Mouse (Mus musculus) ES-E14 (cell line): Measurements from ENCODE around the gene Nfic. TPM values are rescaled to one million over a fixed set of nuclear protein-coding genes. Genes with fewer than 3 reads are reported as not detected.
"Not testable (repeated sequence)": the region's sequence is repeated elsewhere in the genome, so short reads cannot be mapped to it uniquely, and the experiment has no call there.

Source experiments
- DNase-seq: peaks from one replicate; pipeline ENCODE4 v3.0.0-alpha.2; 2013; ENCODE audit warnings: low read depth, low spot score
- H3K27ac ChIP-seq: 2 replicates; pipeline ENCODE4 v1.5.1; 2012; ENCODE audit warnings: low read depth, mild to moderate bottlenecking, low read length, moderate library complexity, mixed read lengths; ENCODE audit not compliant: poor library complexity, insufficient read depth, severe bottlenecking
- H3K36me3 ChIP-seq: 2 replicates; pipeline ENCODE4 v1.6.1; 2012; ENCODE audit warnings: mild to moderate bottlenecking, low read length, moderate library complexity, mixed read lengths; ENCODE audit not compliant: control insufficient read depth, poor library complexity, insufficient read depth, severe bottlenecking
- H3K4me1 ChIP-seq, 2 experiments: fragments of 150-350 bp in 1 of 2; sonication (generic) in 1 of 2; 2 replicates each; pipeline ENCODE4 v1.6.1; 2012; ENCODE audit warnings: low read length in 2 of 2, mild to moderate bottlenecking in 1 of 2, mixed read lengths in 1 of 2; ENCODE audit not compliant: control insufficient read depth in 2 of 2, insufficient read depth in 2 of 2, poor library complexity in 1 of 2
- H3K4me3 ChIP-seq, 2 experiments: fragments of 150-350 bp in 1 of 2; sonication (generic) in 1 of 2; 2 replicates each; pipeline ENCODE4 v1.5.1; 2012; ENCODE audit warnings: low read length in 2 of 2, low read depth in 1 of 2, mild to moderate bottlenecking in 1 of 2, mixed read lengths in 1 of 2; ENCODE audit not compliant: insufficient read depth in 1 of 2, poor library complexity in 1 of 2, severe bottlenecking in 1 of 2
- H3K9ac ChIP-seq: 2 replicates; pipeline ENCODE4 v1.6.1; 2012; ENCODE audit warnings: low read depth, mild to moderate bottlenecking, low read length, mixed read lengths; ENCODE audit not compliant: poor library complexity, insufficient read depth, severe bottlenecking
- H3K9me3 ChIP-seq: fragments of 150-350 bp; sonication (generic); 2 replicates; pipeline ENCODE4 v1.6.1; 2012; ENCODE audit warnings: low read depth, mild to moderate bottlenecking, low read length; ENCODE audit not compliant: control insufficient read depth, insufficient read depth
- CHD2 ChIP-seq: IDR thresholded peaks from 2 replicates; pipeline ENCODE4 v1.6.1; 2014; ENCODE audit warnings: mild to moderate bottlenecking, low read depth, low read length, inconsistent platforms
- HCFC1 ChIP-seq: IDR thresholded peaks from 2 replicates; pipeline ENCODE4 v1.6.1; 2012; ENCODE audit warnings: low read length, inconsistent platforms, borderline replicate concordance; ENCODE audit not compliant: insufficient read depth
- MAFK ChIP-seq: IDR thresholded peaks from 2 replicates; pipeline ENCODE4 v1.6.1; 2014; ENCODE audit warnings: mild to moderate bottlenecking, low read depth, low read length, inconsistent platforms; ENCODE audit not compliant: insufficient read depth
- ZC3H11A ChIP-seq: IDR thresholded peaks from 2 replicates; pipeline ENCODE4 v1.6.1; 2012; ENCODE audit warnings: low read depth, mild to moderate bottlenecking, inconsistent platforms, low read length, borderline replicate concordance
- ZNF384 ChIP-seq: IDR thresholded peaks from 2 replicates; pipeline ENCODE4 v1.6.1; 2012; ENCODE audit warnings: low read depth, low read length, inconsistent platforms
- in situ Hi-C, 2 experiments: fragments of 600-800 bp; cut with MboI; formaldehyde crosslinking; loops; one replicate each; pipeline ENCODE4 v1.15.1; 2025; ENCODE audit warnings: low sequenced_read_pairs in 2 of 2, inconsistent platforms in 1 of 2; ENCODE audit not compliant: unreplicated experiment in 2 of 2
- total RNA-seq: library from RNA; depleted of rRNA; stranded (reverse); fragments of 300-350 nt; gene quantifications from 2 replicates; pipeline ENCODE4 v1.2.3, GENCODE M21; 2012

The Nfic gene
- total RNA-seq, 1 experiment: 4.9 TPM

DNA sequence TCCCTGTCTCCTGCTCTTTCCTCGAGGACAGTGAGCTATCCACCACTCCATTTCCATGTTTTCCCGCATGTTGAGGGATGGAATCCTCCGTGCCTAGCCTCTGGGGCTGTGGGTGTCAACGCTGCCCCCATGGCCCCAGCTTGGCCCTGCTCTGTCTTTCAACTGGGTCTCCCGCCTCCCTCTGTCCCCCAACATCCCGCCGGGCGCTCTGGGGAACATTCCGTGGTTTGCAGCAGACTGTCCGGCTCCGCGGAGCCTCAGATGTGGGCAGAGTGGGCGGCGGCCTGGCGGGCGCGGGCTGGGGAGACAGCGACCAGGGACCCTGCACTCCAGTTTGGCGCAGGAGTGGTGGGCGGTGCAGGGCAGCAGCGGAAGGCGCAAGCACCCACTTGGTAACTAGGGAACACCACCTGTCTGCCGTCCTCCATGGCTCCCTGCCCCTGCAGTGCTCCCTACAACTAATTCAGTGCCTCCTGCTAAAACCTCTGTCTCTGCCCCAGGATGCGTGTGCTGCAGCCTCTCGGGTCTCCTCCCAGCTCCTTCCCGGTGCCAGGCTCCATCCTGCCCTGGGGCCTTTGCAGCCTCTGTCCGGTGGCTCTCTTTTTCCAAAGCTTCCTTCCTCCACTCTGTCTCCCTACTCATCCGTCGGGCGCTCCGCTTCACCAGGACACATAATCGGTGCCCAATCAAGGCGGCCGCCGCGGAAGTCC is 3.0 kb downstream of the Nfic start:
- Histone ChIP-seq H3K4me3 (peak overlapping the region; percentile 28 to 47; a peak in 3 of 4 replicates), H3K9ac (no peak overlapping the region), H3K9me3 (no peaks in the 10 kb centered on the region), H3K36me3 (no peaks in the 10 kb centered on the region), H3K4me1 (no peaks in the 10 kb centered on the region; a peak in 2 of 4 replicates), H3K27ac (no peak overlapping the region)
- DNase-seq: no peak
- in situ Hi-C loops: loop anchor here in 1 of 2 experiments (5.0 kb wide), 1 partner anchor 55 kb away; no protein-coding TSS in a partner anchor
- TF ChIP-seq ZNF384 (no peak), HCFC1 (no peak), ZC3H11A (no peak), MAFK (no peak), CHD2 (no peak)

DNA sequence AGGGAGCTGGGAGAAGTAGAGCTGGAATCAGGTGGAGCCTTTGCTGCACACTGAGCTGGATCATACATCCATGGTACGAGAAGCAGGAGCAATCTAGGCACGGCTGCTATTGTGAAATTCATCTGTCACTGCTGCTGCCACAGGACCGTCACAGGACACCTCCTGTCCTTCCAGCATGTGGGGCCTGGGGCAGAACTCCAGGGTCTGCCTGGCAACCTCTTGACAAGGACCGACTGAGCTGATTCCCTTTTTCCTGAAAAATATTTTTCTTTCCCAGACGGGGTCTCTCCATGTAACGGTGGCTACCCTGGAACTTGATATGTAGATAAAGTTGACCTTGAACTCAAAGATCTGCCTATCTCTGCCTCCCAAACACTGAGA is 4.1 kb downstream of the Nfic start:
- no peak overlapping the region for H3K9ac ChIP-seq

DNA sequence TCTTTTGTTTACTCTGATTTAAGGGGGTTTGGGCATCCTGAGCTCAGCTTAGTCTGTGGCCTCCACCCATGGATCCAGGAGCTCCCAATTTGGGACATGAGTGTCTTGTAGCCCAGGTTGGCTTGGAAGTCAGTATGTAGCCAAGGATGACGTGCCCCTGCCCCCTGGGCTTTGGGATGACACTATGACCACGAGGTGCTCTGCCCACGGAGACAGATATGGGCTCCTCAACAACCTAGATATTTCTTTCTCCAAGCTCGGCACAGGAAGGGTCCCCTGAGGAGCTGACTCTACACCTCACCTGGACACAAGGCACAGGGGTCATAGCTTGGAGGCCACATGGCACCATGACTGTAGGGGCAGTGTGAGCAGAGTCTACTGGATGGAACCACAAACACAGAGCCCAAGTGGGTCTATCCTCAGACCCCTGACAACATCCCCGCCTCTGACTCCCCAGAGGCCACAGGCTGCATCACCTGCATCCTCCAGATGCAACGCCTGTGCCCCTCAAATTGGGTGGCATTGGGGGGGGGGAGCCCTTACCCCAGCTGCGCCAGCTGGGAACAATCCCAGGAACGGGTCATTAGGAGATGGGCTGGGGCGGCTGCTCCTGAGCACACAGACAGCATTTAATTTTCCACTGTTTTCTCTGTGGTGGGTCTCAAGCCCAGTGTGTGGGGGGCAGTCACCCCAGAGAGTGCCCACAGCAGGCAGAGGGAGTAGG is 4.6 kb downstream of the Nfic start:
- Histone ChIP-seq H3K9ac (no peak overlapping the region), H3K4me3 (no peak overlapping the region), H3K4me1 (no peaks in the 10 kb centered on the region; a peak in 2 of 4 replicates), H3K36me3 (no peaks in the 10 kb centered on the region), H3K27ac (no peak overlapping the region), H3K9me3 (no peaks in the 10 kb centered on the region)
- DNase-seq: no peak
- in situ Hi-C loops: loop anchor here in 1 of 2 experiments (5.0 kb wide), 1 partner anchor 54 kb away; no protein-coding TSS in a partner anchor
- no peak for TF ChIP-seq CHD2
- TF ChIP-seq MAFK: no peak
- no peak for TF ChIP-seq ZC3H11A
- no peak for TF ChIP-seq HCFC1
- no peak for TF ChIP-seq ZNF384

More for the DNA sequence above, 4.1 kb downstream of the Nfic start:
- Histone ChIP-seq H3K9me3 (no peaks in the 10 kb centered on the region), H3K36me3 (no peaks in the 10 kb centered on the region), H3K4me1 (no peaks in the 10 kb centered on the region; a peak in 2 of 4 replicates), H3K27ac (no peak overlapping the region), H3K4me3 (no peak overlapping the region)
- TF ChIP-seq ZC3H11A: no peak
- no peak for TF ChIP-seq ZNF384
- TF ChIP-seq MAFK: no peak
- no peak for TF ChIP-seq HCFC1
- no peak for TF ChIP-seq CHD2
- no peak for DNase-seq
- in situ Hi-C loops: loop anchor here in 1 of 2 experiments (5.0 kb wide), 1 partner anchor 54 kb away; no protein-coding TSS in a partner anchor

DNA sequence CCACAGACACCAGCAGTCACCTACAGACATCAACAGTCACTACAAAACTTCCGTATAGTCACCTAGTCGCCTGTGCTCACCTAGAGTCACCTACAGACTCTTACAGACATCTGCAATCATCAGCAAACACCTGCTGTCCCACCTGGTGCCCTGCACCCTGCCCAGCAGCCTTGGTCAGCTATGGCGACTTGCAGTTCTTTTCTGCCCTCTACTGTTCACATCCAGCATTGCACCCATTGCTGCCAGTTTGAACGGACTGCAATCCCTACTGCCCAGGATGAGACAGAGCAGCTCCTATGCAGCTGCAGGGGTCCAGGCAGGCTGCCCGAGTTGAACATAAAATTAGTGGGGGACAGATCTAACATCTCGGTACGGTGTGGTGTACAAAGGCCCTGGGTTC is 5.3 kb downstream of the Nfic start:
- in situ Hi-C loops: loop anchor here in 1 of 2 experiments (5.0 kb wide), 1 partner anchor 53 kb away; no protein-coding TSS in a partner anchor
- no peak overlapping the region for H3K9ac ChIP-seq
- TF ChIP-seq MAFK (no peak), ZC3H11A (peak; percentile 79)

DNA sequence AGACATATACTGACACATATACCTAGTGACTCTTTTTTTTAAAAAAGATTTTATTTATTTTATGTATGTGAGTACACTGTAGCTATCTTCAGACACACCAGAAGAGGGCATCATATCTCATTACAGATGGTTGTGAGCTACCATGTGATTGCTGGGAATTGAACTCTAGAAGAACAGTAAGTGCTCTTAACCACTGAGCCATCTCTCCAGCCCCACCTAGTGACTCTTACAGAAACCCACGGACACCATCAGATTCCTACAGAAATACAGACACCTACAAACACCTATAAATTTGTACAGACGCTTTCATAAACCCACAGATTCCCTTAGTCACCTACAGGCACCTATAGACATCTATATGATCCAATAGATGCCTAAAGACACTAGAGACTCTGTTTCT is 9.9 kb downstream of the Nfic start:
- in situ Hi-C loops, H3K27ac ChIP-seq, H3K9ac ChIP-seq, H3K9me3 ChIP-seq, DNase-seq, H3K4me3 ChIP-seq, H3K36me3 ChIP-seq, H3K4me1 ChIP-seq: not testable (repeated sequence)

More for the DNA sequence above, 5.3 kb downstream of the Nfic start:
- DNase-seq: peak; percentile 75
- Histone ChIP-seq H3K27ac (no peak overlapping the region), H3K36me3 (no peaks in the 10 kb centered on the region), H3K4me3 (no peak overlapping the region), H3K4me1 (no peaks in the 10 kb centered on the region; a peak in 2 of 4 replicates), H3K9me3 (no peaks in the 10 kb centered on the region)
